Mouse (Mus musculus) NIH3T3 (cell line): ENCODE data around the gene Dusp22.

Experiments used
- DNase-seq: peaks from one replicate; pipeline ENCODE4 v3.0.0-alpha.2; 2012; ENCODE audit warnings: low read depth

Dusp22 gene

DNA sequence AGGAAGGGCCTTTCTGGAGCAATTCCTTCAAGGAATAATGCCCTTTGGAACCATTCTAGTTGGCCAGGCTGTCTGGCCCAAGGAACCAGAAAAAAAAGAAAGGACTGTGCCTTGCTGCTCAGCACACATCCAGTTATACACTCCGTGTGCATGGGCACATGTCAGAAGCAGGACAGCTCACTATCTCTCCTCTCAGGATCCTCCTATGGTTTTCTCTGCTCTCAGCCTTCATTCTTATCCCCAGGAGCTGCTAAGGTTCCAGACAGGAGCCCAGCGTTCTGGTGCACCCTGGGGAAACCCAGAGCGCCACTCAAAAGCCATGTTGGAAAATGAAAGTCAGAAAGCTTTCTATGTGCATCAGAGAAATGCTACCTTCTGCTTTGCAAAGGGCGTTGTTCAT, 55.8 kb downstream of the Dusp22 start:
- DNase-seq: no peak

DNA sequence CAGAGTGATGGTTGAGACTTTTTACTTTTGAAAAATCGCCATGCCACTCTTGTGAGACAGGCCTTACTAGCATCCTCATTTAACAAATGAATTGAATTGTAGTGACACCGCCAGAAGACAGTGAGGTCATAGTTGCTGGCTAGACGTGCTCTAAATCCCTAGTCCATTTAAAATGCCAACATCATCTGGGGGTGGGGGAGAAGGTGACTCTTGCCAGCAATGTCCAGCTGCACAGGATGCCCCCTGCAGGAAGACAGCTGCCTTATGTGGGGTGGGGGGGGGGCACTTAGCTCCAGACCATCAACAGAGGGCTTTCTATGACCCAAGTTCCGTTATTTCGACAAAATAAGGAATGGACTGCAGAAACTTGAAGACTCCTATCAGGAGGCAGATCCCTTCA, 56.8 kb downstream of the Dusp22 start:
- DNase-seq: no peak

DNA sequence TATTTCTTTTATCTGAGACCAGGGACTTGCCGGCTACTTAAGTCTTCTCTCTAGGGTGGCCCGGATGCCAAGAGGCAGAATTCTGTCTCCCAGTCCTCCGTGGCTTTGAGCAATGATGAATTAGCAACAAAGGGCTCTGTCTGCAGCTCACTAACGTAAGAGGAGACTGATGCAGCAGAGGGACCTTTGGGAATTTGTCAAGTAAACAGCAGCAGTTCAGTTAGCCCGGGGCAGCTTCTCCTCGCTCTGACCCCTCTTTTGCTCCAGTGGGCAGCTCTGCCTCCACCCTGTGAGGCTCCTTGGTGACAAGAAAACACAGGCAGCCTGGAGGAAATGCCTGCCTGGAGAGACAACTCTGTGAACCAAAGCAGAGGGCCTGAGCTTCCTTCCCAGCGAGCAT, 62.8 kb downstream of the Dusp22 start:
- DNase-seq: no peak

DNA sequence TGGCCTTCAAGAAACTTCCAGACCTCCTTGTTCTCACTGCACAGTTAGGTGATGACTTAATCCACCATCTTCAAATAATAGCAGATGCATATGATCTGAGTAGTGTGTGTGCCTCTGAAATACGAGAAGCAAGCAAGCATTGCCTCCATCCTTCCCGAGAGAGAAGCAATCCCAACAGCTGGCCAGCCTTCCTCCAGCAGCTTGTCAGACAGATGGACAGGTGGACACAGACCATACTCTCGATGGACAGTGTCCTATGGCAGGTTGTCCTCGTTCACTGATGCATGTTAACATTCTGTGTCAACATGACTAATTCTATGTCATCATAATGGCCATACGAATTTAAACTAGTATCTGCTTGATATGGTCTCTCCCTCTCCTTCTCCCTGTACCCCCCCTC, 63.5 kb downstream of the Dusp22 start:
- DNase-seq: no peak

DNA sequence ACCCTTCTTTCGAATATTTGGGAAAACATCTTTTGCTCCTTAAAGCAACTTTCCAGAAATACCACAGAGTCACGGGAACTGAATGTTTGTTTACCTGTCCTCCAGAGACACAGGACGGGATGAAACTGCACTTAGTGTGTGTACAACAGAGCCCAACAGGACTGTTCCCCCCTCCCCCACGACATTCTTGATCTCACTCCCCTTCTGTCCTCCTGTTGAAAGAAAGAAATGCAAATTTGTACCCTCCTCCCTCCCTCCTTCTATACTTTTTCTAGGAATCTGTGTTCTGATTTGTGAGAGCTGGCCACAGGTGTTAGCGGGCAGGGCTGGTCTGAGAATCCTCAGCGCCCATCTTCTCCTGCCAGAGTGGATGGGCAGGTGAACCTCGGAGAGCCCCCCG, 64.1 kb downstream of the Dusp22 start:
- no peak for DNase-seq

DNA sequence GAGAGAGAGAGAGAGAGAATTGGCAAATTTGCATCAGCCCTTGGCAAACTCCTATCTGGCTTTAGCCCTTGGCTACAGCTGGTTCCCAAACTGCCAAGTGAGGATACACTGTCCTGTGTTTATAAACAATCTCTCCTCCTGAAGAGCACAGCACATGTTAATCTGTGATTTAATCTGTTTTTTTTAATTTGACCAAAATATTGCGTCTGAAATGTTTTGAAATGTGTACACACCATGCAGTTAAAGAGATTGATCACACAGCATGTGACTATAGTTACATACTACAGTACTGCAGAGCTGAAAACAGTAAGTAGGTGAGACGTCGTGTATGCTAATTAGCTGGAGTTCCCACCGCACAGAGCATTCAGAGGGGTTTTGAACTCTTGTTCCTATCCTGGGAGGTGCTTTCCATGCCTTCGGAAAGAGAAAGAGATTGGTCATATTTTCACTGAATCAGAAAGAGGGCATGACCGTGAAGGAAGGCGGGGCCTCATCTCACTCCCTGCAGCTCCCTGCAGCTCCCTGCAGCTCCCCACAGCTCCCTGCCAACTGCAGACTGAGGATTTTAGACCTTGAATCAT, 65.0 kb downstream of the Dusp22 start:
- peak; percentile 69 for DNase-seq

DNA sequence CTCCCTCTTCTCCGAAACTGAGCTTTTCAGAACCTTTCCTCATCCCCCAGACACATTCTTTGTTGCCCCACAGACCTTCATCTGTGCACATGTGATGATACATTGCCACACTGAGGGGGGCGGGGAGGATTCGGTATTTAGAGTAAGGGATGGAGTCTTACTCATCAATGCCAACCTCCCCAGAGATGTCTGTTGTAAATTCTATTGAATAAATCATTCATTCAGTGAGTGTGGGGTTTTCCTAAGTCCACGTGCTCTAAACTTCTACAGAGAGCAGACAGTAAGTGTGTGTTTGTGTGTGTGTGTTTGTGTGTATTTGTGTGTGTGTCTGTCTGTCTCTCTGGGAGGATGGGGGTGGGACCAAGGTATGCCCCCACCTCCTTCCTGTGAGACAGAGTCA, 67.1 kb downstream of the Dusp22 start:
- peak; percentile 85 for DNase-seq

DNA sequence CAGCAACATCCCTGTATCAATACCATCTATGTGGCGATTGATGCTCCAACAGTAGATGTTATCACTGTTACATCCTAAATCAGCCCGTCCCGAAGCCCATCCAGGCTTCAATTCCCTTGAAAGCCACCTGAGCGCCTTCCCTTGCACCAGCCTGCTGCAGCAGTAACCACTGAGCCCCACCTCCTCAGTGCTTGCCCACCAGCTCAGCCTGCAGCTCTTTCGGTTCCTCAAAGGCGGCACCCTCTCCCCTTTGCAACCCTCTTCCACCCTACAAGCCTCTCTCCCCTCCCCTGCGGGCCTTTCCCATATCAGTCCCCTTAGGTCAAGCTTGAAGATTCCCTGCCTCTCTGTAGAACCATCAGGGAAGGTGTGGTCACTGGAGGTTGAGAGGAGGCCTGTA, 68.4 kb downstream of the Dusp22 start:
- DNase-seq: no peak

DNA sequence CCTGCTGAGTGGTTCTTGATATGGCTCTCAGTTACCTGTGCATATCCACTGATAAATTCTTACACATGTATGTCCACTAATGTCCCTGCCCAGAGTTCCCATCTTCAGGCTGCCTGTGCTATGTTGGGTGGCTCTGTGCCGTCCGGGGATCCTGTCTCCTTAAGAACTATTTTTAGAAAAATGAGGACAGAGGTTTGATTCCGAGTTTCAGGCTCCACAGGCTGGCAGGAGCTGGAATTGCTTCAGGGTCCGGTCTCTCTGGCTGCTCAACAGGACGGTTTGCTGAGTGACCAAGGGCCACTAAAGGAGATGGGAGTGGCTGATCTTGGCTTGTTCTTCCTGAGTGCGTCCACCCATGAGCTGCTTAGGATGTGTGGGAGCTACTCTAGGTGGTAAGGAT, 69.4 kb downstream of the Dusp22 start:
- DNase-seq: peak; percentile 34

DNA sequence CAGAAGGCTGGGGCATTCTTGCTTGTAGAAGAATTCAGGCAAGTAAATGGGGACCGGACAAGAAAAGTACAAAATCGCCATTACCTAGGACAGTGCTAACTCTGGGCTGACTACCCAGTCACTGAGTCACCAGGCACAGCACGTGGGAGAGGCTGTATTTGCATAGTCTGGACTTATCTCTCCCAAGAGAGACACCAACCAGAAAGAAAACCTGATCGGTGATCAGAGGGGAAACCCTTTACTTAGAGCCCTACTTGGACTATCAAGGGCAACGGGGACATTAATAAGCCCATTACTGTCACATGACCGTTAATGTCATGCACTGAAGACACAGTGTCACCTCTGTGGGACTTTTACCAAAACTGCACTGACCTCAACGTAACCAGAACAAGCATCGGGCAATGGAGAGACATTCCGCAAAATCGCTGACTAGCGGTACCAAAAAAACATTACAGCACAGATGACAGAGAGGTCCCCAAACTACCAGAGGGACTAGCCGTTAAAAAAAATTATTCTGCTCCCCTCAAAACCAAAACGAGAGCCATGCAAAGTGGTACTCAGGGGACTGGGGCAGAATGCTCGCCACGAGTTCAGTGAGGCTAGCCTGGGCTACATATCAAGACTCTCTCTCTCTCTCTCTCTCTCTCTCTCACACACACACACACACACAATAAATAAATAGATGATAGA, 70.5 kb downstream of the Dusp22 start:
- no peak for DNase-seq

DNA sequence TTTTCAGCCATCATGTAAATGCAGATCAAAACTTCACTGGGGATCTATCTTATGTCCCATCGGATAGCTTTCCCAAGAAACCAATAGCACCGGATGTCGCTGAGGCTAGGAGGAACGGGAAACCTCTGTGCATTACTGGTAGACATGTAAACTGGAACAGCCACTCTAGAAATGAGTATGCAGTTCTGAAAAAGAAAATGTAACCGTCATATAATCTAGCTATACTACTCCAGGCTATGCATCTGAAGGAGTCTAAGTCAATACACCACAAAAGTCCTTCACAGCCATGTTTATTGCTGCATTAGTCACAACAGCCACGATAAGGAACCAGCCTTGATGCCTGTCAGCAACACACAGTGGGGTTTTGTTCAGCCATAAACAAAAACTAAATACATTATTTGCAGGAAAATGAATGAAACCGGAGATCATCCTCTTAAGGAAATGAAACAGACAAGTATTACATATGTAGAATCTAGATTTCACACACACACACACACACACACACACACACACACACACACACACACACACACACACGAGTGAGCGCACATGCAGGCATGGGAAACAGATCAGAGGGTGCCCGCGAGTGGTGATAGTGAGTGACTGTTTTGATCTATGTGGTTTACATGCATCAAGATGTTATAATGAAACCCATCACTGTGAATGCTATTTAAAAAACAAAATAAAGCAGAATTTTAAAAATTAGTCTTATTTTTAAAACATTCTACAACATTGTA, 73.1 kb downstream of the Dusp22 start:
- no peak for DNase-seq

DNA sequence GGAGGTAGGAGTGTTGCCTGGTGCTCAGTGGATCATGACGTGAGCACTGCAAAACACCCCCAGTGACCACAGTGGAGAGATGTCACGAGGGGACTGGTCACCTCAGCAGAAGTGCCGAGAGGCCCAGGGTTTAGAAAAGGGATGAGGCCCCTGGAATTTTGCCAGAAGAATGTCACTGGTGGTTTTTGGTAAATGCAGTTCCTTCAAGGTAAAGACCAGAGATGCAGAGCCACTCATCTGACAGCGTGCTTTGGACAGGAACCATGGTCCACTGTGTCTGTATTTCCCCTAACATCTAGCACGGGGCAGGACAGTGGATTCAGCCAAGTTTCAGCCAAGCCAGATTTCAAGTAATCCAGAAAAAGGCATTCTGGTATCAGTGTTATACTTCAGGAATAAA, 76.9 kb downstream of the Dusp22 start:
- DNase-seq: no peak

DNA sequence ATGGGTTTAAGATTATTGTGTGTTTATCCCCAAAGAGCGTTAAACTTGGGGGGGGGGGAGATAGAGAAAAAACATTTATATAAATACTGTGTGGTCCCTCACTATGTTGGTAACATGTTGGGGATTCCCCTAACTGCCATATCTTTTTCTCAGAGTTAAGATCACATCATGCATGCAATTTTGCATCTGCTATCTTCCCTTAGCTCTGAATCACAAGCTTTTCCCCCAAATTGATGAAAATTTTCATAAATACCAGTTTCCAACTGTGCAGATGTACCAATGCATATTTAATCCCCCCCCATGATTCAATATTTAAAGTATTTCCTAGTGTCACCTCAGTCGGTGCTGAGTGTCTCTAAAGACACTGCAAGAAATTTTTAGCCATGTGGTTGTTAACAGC, 77.5 kb downstream of the Dusp22 start:
- no peak for DNase-seq

DNA sequence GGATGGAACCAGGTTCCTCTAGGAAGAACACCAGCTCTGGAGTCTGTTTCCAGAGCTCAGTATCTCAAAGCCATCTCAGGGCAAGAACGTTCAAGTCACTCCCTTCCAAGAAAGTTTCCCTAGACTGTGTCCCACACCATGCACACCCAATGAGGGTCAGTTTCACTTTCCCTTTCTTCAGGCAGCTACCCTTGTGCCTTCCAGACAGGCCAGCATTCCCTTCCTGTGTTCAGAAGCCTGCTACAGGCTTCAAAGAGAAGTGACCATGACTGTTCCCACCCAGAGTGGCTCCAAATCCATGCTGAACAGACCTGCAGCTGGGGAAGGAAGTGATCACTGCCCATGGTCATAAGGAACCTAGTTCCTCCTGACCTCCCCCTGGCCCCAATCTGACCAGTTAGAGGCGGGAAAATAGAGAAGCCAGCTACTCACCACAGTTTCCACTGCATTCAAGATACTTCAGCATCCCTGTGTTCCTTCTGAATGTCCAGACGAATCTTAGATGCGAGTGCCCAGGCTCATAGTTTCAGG, 78.6 kb downstream of the Dusp22 start:
- DNase-seq: no peak

DNA sequence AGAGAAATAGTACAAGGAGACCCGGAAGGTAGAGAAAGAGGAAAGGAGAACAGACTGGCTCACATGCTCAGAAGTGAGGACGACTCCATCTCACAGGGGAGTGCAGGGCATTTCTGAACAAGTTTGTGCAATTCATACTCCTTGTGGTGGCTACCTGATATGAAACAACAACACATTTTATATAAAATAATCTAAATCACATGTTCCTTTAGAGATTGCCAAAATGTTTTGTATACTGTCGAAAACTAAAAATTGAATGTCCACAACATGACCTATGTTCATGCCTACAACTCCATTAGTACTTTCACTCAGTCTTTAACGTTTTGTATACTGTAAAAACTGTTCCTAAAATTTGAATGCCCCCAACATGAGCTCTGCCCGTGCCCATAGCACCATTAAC, 81.4 kb downstream of the Dusp22 start:
- DNase-seq: no peak

DNA sequence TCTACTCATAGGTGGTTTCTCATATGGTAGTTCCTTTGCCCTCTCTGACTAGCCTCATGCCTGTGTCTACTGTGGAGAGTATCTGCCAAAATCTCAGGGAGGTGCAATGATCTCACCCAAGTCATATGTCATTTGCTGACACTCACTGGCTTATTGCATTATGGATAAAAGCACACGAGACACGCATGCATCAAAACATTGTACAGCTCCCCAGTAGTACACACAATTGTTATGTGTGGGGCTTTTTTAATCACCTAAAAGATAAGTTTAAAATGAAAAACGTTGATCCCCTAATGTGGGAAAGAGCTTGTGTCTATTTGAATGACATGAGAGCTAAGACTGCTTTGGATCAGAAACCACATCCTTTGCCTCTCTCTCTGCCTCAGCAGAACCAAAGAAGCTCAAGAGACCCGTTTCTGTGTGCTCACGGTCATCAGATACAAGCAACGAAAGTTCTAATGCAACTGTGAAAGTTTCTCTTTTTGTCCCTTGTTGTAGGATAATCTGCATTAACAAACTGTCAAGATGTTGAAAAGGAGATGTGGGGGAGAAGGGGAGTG, 82.7 kb downstream of the Dusp22 start:
- DNase-seq: no peak

DNA sequence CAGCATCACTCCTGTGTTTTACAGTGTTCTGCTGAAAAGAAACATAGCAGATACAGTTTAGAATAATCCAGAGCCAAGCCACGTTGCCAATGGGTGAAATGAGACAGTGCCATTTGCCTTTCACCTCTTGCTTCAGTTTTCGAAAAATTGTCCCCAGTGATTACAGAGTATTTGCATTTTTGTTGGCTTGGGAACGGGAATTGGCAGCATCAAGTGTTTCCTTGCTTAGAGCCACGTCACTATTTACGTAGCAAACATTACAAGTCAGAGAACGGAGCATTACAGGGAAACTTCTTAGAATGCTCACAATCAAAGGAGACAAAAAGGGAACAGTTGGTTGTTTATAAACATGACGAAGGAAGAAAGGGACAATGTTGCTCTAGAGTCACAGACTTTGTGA, 85.3 kb downstream of the Dusp22 start:
- no peak for DNase-seq

DNA sequence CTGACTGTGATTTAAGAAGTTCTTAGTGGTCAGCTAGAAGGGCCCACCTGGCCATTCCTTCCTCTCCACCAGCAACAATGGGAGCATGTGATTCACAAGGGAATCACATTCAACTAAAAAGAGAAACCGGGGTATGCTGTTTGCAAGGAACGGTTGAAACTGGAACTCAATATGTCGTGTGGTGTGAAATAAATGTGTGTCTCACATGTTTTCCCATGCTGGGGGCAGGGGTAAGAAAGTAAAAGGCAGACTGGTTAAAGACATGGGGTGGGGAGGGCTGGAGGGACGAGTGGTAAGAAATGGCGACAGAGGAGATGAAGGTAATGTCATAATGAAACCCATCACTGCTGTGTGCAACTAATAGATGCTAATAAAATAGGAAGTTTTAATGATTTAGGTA, 87.3 kb downstream of the Dusp22 start:
- no peak for DNase-seq

DNA sequence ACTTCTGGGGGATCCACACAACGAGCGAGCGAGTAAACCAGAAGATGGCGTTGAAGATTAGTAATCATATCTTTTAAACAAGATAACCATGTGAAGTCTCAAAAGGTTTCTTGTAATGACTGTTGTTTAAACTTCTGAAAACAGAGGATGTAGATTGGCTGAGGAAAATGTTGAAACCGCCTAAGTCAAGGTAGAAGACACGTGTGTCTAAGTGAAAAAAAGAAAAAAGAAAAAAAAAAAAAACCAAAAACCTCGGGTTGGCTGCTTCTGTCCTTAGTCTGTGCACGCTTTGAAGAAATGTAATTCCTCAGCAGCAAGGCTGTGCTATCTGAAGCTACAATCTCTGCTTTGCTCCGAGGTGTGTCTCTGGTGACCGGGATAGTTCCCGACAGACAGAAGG, 87.7 kb downstream of the Dusp22 start:
- DNase-seq: no peak

DNA sequence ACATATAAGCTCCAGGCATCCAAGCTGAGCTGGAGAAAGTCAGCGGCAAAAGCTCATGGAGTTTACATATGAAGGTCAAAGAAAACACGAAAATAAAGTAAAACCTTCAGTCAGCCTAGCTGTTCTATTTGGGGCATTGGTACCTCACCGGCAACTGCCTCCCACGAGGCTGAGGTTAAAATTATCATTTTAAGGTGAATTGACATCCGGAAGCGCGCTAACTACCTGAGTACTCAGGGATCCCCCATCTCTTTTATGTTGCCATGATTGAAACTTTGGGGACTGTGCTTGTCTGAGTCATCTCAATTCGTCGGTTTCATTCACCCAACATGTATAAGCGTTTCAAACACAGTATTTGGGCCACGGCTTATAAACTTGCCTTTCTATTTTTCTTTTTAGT, 88.5 kb downstream of the Dusp22 start:
- no peak for DNase-seq

DNA sequence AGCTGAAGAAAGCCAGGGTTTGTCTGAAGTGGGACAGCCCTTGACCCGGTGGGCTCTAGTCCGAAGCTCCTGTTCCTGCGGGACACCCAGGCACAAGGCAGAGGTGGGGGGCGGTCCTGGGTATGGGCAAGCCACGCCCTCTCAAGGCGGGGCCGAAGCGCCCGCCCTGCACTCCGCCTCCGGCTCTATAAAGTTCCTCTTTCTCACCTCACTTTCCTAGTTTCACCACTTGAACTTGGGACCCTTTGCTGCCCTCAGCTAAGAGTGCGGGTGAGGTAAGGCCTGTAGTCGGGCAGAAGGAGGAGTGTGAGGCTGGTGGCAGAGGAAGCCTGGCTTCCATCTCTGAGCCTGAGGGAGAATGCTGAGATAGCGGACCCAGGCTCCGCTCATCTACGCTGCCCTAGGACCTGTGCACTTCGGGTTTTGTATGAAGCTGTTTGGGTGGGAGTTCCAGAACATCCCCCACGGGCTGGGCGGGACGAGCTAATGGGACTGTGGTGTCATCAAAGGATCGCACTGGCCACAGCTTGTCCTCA, 89.3 kb downstream of the Dusp22 start, which contains the start of gene Irf4:
TSS of gene Irf4 (plus strand) at position 206 of the 536 bp plus-strand sequence.
- peak; percentile 12 for DNase-seq

DNA sequence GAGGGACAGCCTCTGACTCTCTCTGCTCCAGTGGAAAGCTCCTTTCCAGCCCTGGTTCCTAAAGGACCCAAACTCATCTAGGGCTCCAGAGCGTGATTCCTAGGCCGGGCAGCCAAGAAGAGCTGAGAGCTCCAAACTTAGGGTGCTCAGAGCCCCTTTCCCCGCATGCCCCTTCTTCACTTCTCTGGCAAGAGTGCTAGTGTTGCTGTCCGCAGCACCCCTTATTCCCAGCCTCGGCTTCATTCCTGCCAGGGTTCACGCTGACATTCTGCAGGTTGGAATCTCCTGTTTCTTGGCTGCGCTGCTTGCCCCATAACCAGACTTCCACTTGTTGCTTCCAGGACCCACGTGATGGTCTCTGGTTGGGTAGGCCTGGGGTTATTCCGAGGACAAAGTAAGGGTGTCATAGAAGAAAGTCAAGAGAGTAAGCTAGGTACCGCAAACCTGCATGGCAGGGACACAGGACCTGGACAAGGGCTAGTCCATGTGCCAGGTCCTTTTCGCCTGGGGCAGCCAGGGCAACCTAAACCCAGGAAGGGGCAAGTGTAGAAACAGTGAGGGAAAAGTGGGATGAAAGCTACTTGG, 89.8 kb downstream of the Dusp22 start:
- DNase-seq: no peak
